Mouse (Mus musculus): ENCODE measurements around the gene Dnmt3a.

DNA sequence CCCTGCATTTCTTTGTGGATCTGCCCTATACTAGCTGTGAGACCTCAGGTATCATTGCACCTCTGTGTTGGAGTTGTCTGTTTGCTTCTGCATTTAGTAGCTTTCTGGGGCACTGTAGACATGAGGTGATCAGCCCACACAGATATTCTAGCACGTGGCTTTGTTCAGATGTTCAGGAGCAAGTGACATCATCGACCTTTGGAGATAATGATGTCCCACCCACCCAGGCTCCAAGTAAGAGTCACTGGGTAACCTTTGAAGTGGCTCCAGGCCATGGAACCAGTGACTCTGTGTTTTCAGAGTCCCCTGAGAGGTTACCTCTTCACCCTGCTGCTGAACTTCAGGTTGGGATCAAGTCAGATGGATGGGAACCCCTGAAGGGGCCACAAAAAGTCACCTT is 29.8 kb downstream of the Dnmt3a start:
- TF ChIP-seq CTCF (IDR thresholded peaks at IDR 0.05) = no peak
- TF ChIP-seq POLR2A (IDR thresholded peaks at IDR 0.05; ENCODE audit: insufficient read depth, low read depth, low read length) = no peak
- no peak for TF ChIP-seq EP300 (IDR thresholded peaks at IDR 0.05; ENCODE audit: insufficient read depth, low read depth, low read length)
